Mouse (Mus musculus) midbrain, embryonic 12.5 days (tissue): ENCODE measurements around the gene Grk4. TPM values are rescaled to one million over a fixed set of nuclear protein-coding genes. Genes with fewer than 3 reads are reported as not detected.

ENCODE experiments used
- ATAC-seq: fragments of 200-750 bp; cut with Nextera tagmentation; 2 replicates; pipeline ENCODE4 v1.8.0; 2017; ENCODE audit warnings: low read depth, moderate TSS enrichment, moderate library complexity; ENCODE audit not compliant: low FRiP score
- H3K27ac ChIP-seq: fragments of 300-500 bp; sonication (generic); replicated peaks from 2 replicates; pipeline ENCODE4 v1.5.1; 2016; ENCODE audit warnings: mild to moderate bottlenecking
- H3K27me3 ChIP-seq: fragments of 300-500 bp; sonication (generic); 2 replicates; pipeline ENCODE4 v1.6.1; 2016; ENCODE audit warnings: mild to moderate bottlenecking
- H3K36me3 ChIP-seq: fragments of 300-500 bp; sonication (generic); 2 replicates; pipeline ENCODE4 v1.6.1; 2016
- H3K4me1 ChIP-seq: fragments of 300-500 bp; sonication (generic); 2 replicates; pipeline ENCODE4 v1.6.1; 2016
- H3K4me2 ChIP-seq: fragments of 300-500 bp; sonication (generic); replicated peaks from 2 replicates; pipeline ENCODE4 v1.6.1; 2016; ENCODE audit warnings: mild to moderate bottlenecking, moderate library complexity
- H3K4me3 ChIP-seq: fragments of 300-500 bp; sonication (generic); 2 replicates; pipeline ENCODE4 v1.5.1; 2016; ENCODE audit warnings: mild to moderate bottlenecking
- H3K9ac ChIP-seq: fragments of 300-500 bp; sonication (generic); replicated peaks from 2 replicates; pipeline ENCODE4 v1.6.1; 2016; ENCODE audit warnings: mild to moderate bottlenecking, moderate library complexity
- H3K9me3 ChIP-seq: fragments of 300-500 bp; sonication (generic); 2 replicates; pipeline ENCODE4 v1.6.1; 2016; ENCODE audit warnings: mild to moderate bottlenecking
- WGBS: fragments of 180-500 bp; shearing (Covaris S2); methylation state at CpG from one replicate; pipeline ENCODE4 v1.1.7; 2016; 5-methylcytosine and 5-hydroxymethylcytosine counted together
- polyA plus RNA-seq: library from polyadenylated mRNA; unstranded; fragments of >200 nt; fragmentation: Nextera tagmentation; extraction: Ambion mirVana; gene quantifications from 2 replicates; pipeline ENCODE4 v1.2.1, GENCODE M21; 2016

Gene Grk4
- polyA plus RNA-seq, 1 experiment from 2014 or later = 2.5 TPM

- no peaks in the 10 kb centered on the region for H3K36me3 ChIP-seq
- no peaks in the 10 kb centered on the region for H3K27me3 ChIP-seq
- H3K9me3 ChIP-seq = no peaks in the 10 kb centered on the region
- H3K4me1 ChIP-seq = no peaks in the 10 kb centered on the region
- no peak overlapping the region for H3K9ac ChIP-seq
- no peak overlapping the region for H3K27ac ChIP-seq
- H3K4me3 ChIP-seq = no peak overlapping the region
- H3K4me2 ChIP-seq = no peak overlapping the region
- no peak for ATAC-seq
Measured at GRCm38 (mm10) chr5:34729141-34729540, 69.0 kb downstream of the Grk4 start.

DNA sequence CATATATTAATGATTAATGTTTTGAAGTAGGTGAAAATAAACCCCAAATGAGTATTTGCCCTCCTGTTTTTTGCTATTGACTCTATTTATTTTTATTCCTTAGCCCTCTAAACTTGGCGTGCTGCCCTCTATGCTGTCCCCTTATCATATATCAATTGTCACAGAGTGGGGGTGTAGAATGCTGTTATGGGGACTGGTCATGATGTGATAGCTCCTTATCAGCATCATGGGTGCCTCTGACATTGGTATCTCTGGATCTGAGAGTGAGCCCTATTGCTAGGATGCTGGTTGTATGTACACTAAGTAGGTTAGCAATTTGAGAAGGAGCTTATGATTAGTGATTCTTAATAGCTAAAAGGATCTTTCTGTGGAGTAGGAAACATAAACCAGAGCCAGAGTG, 70.1 kb downstream of the Grk4 start:
- Histone ChIP-seq H3K27ac (no peak overlapping the region), H3K36me3 (no peaks in the 10 kb centered on the region), H3K9me3 (no peaks in the 10 kb centered on the region), H3K4me1 (no peaks in the 10 kb centered on the region), H3K4me2 (no peak overlapping the region), H3K9ac (no peak overlapping the region), H3K4me3 (no peak overlapping the region), H3K27me3 (no peaks in the 10 kb centered on the region)
- no peak for ATAC-seq
- 68% methylated on average over 1 of the region's 1 CpGs for WGBS

- Histone ChIP-seq H3K4me1 (no peaks in the 10 kb centered on the region), H3K36me3 (no peaks in the 10 kb centered on the region), H3K9me3 (no peaks in the 10 kb centered on the region), H3K4me2 (no peak overlapping the region), H3K27me3 (no peaks in the 10 kb centered on the region), H3K9ac (no peak overlapping the region), H3K27ac (no peak overlapping the region), H3K4me3 (no peak overlapping the region)
- no peak for ATAC-seq
- WGBS = 70% methylated on average over 3 of the region's 3 CpGs
Measured at GRCm38 (mm10) chr5:34751477-34751876, 91.3 kb downstream of the Grk4 start.

GRCm38 (mm10) chr5:34758762-34759161, 98.6 kb downstream of the Grk4 start:
- Histone ChIP-seq H3K9ac (no peak overlapping the region), H3K4me2 (no peak overlapping the region), H3K36me3 (no peaks in the 10 kb centered on the region), H3K9me3 (no peaks in the 10 kb centered on the region), H3K27ac (no peak overlapping the region), H3K27me3 (no peaks in the 10 kb centered on the region), H3K4me3 (no peak overlapping the region), H3K4me1 (peaks cover 13% of the 10 kb centered on the region)
- WGBS = 100% methylated on average over 1 of the region's 1 CpGs
- no peak for ATAC-seq

- WGBS = 1% methylated on average over 19 of the region's 19 CpGs
- Histone ChIP-seq H3K9me3 (no peaks in the 10 kb centered on the region), H3K36me3 (no peaks in the 10 kb centered on the region), H3K4me1 (peaks cover 13% of the 10 kb centered on the region), H3K9ac (peak overlapping the region; percentile 51), H3K27ac (peak overlapping the region; percentile 94), H3K4me2 (peak overlapping the region; percentile 95), H3K4me3 (peak overlapping the region; percentile 89), H3K27me3 (no peaks in the 10 kb centered on the region)
- ATAC-seq = no peak; the same call in 1 of the 2 replicates
Measured at GRCm38 (mm10) chr5:34760850-34761508, 100.8 kb downstream of the Grk4 start.

GRCm38 (mm10) chr5:34761509-34761908, 101.3 kb downstream of the Grk4 start, which contains the start of gene Htt:
TSS of gene Htt (plus strand) at chr5:34761740.
- Histone ChIP-seq H3K9ac (peak within 1 kb of the TSS; percentile 96), H3K4me2 (peak within 1 kb of the TSS; percentile 95), H3K4me1 (peaks cover 13% of the 10 kb centered on the region), H3K4me3 (peak within 1 kb of the TSS; percentile 89), H3K36me3 (no peaks in the 10 kb centered on the region), H3K9me3 (no peaks in the 10 kb centered on the region), H3K27me3 (no peaks in the 10 kb centered on the region), H3K27ac (peak within 1 kb of the TSS; percentile 94)
- peak; percentile 98 for ATAC-seq
- WGBS = under 1% methylated on average over 35 of the region's 35 CpGs

- WGBS = 2% methylated on average over 37 of the region's 54 CpGs
- no peaks in the 10 kb centered on the region for H3K27me3 ChIP-seq
Measured at GRCm38 (mm10) chr5:34761934-34762611, 101.9 kb downstream of the Grk4 start.

DNA sequence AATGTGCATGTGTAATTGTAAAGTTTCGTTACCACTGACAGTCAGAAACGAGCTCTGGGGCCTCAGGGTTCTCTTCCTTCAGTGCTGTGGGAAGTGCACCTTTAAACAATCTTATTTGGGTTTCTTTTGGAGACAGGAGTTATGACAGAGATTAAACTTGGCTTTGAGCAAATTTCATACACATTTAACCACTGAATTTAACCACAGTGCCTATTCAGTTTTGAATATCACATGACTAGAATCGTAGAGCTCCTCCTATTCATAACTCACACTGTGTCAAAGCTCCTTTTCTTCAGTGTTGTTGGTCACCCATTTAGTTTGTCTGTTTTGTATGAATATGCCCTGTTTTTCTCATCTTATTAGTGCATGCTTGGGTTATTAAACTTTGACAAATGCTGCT, 111.6 kb downstream of the Grk4 start:
- Histone ChIP-seq H3K36me3 (0 out of 2 replicates have a peak, but pooled peaks cover 3% of the 10 kb centered on the region), H3K9me3 (no peaks in the 10 kb centered on the region), H3K27ac (no peak overlapping the region), H3K4me3 (no peak overlapping the region), H3K4me2 (no peak overlapping the region), H3K4me1 (no peaks in the 10 kb centered on the region), H3K9ac (no peak overlapping the region), H3K27me3 (no peaks in the 10 kb centered on the region)
- WGBS = 87% methylated on average over 3 of the region's 3 CpGs
- no peak for ATAC-seq

More at GRCm38 (mm10) chr5:34761934-34762611, 101.9 kb downstream of the Grk4 start:
- H3K36me3 ChIP-seq = no peaks in the 10 kb centered on the region
- H3K9me3 ChIP-seq = no peaks in the 10 kb centered on the region
- peaks cover 13% of the 10 kb centered on the region for H3K4me1 ChIP-seq
- ATAC-seq = peak; percentile 66
- peak overlapping the region; percentile 95 for H3K4me2 ChIP-seq
- H3K4me3 ChIP-seq = peak overlapping the region; percentile 89
- H3K27ac ChIP-seq = peak overlapping the region; percentile 94
- H3K9ac ChIP-seq = peak overlapping the region; percentile 96

- Histone ChIP-seq H3K9me3 (no peaks in the 10 kb centered on the region), H3K27ac (no peak overlapping the region), H3K4me1 (no peaks in the 10 kb centered on the region), H3K4me3 (no peak overlapping the region), H3K36me3 (0 out of 2 replicates have a peak, but pooled peaks cover 3% of the 10 kb centered on the region), H3K27me3 (no peaks in the 10 kb centered on the region), H3K4me2 (no peak overlapping the region), H3K9ac (no peak overlapping the region)
- ATAC-seq = no peak
- WGBS = 97% methylated on average over 4 of the region's 4 CpGs
Measured at GRCm38 (mm10) chr5:34772696-34773245, 112.6 kb downstream of the Grk4 start.

- no peak for ATAC-seq
- Histone ChIP-seq H3K4me1 (no peaks in the 10 kb centered on the region), H3K27ac (no peak overlapping the region), H3K9me3 (no peaks in the 10 kb centered on the region), H3K9ac (no peak overlapping the region), H3K27me3 (no peaks in the 10 kb centered on the region), H3K4me3 (no peak overlapping the region), H3K4me2 (no peak overlapping the region), H3K36me3 (0 out of 2 replicates have a peak, but pooled peaks cover 3% of the 10 kb centered on the region)
- WGBS = 100% methylated on average over 2 of the region's 2 CpGs
Measured at GRCm38 (mm10) chr5:34773392-34773791, 113.2 kb downstream of the Grk4 start.

GRCm38 (mm10) chr5:34785027-34785426, 124.8 kb downstream of the Grk4 start:
- Histone ChIP-seq H3K4me3 (no peak overlapping the region), H3K27me3 (no peaks in the 10 kb centered on the region), H3K4me1 (no peaks in the 10 kb centered on the region), H3K36me3 (peaks cover 27% of the 10 kb centered on the region), H3K9me3 (no peaks in the 10 kb centered on the region), H3K27ac (no peak overlapping the region), H3K4me2 (no peak overlapping the region), H3K9ac (no peak overlapping the region)
- no peak for ATAC-seq
- 93% methylated on average over 3 of the region's 3 CpGs for whole genome bisulfite sequencing

DNA sequence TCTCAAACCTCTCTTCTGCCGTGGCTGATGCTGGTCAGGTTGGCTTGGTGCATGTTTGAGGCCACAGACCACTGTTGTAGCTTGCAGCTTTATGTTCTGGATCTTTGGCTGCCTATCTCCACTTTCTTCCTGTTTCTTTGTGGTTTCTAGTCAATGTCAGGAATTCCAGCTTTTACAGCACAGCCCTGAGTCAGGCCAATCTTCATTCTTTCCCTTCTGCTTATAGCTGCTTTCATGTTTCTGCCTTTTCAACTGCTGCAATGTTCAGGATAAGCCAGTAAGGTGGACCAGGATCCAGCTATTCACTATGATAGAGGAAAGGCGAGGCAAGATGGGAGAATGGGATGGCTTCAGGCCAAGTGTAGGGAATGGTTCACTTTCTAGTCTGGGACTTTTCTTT, 131.0 kb downstream of the Grk4 start:
- H3K4me1 ChIP-seq = no peaks in the 10 kb centered on the region
- WGBS = 86% methylated on average over 2 of the region's 2 CpGs
- no peak overlapping the region for H3K9ac ChIP-seq
- no peak overlapping the region for H3K4me2 ChIP-seq
- H3K36me3 ChIP-seq = peaks cover 40% of the 10 kb centered on the region
- no peak overlapping the region for H3K4me3 ChIP-seq
- no peaks in the 10 kb centered on the region for H3K9me3 ChIP-seq
- no peak overlapping the region for H3K27ac ChIP-seq
- H3K27me3 ChIP-seq = no peaks in the 10 kb centered on the region
- no peak for ATAC-seq
